Mouse (Mus musculus) CD8-positive naive resting alpha-beta T cell, adult 2 months (primary cell): ENCODE measurements around the gene Nsun4.

Experiments used
- DNase-seq, 2 experiments: peaks; one replicate each; pipeline ENCODE4 v3.0.0; 2022; ENCODE audit warnings: low read depth in 2 of 2, low spot score in 2 of 2

Nsun4 gene

GRCm38 (mm10) chr4:115987436-115987835 lies 66.2 kb downstream of the Nsun4 start:
- DNase-seq, result no peak

GRCm38 (mm10) chr4:115984967-115985366 lies 68.7 kb downstream of the Nsun4 start:
- DNase-seq, result no peak

- DNase-seq, result peak; percentile 66 to 74
Measured at GRCm38 (mm10) chr4:115984111-115984510, 69.6 kb downstream of the Nsun4 start.
